Mouse (Mus musculus) thymus, adult 2 months (tissue): Measurements from ENCODE around the gene Psma7. TPM values are rescaled to one million over a fixed set of nuclear protein-coding genes. Genes with fewer than 3 reads are reported as not detected.

ENCODE experiments used
- DNase-seq: peaks from one replicate; pipeline ENCODE4 v3.0.0; 2021
- H3K27ac ChIP-seq: fragments of 200-500 bp; 2 replicates; pipeline ENCODE4 v1.5.1; 2012; ENCODE audit warnings: low read length, control low read depth; ENCODE audit not compliant: control insufficient read depth, insufficient read depth
- H3K27me3 ChIP-seq: fragments of 200-500 bp; 2 replicates; pipeline ENCODE4 v1.6.1; 2012; ENCODE audit warnings: mild to moderate bottlenecking, low read length, moderate library complexity, mixed read lengths; ENCODE audit not compliant: control insufficient read depth, insufficient read depth
- H3K36me3 ChIP-seq: fragments of 200-500 bp; 2 replicates; pipeline ENCODE4 v1.6.1; 2012; ENCODE audit warnings: mild to moderate bottlenecking, low read length, moderate library complexity; ENCODE audit not compliant: control insufficient read depth, insufficient read depth
- H3K4me1 ChIP-seq: fragments of 200-500 bp; replicated peaks from 2 replicates; pipeline ENCODE4 v1.6.1; 2012; ENCODE audit warnings: low read length; ENCODE audit not compliant: control insufficient read depth, insufficient read depth
- H3K4me3 ChIP-seq: fragments of 200-500 bp; 2 replicates; pipeline ENCODE4 v1.5.1; 2012; ENCODE audit warnings: mild to moderate bottlenecking, low read length, control low read depth, moderate library complexity; ENCODE audit not compliant: control insufficient read depth, insufficient read depth
- CTCF ChIP-seq: fragments of 200-500 bp; IDR thresholded peaks from 2 replicates; pipeline ENCODE4 v1.5.1; 2012; ENCODE audit warnings: mild to moderate bottlenecking, control low read depth, low read length, moderate library complexity, borderline replicate concordance; ENCODE audit not compliant: control insufficient read depth, poor library complexity, insufficient read depth; ENCODE audit errors: extremely low read depth
- POLR2A ChIP-seq: fragments of 200-500 bp; IDR thresholded peaks from 2 replicates; pipeline ENCODE4 v1.6.1; 2012; ENCODE audit warnings: mild to moderate bottlenecking, low read length, control low read depth, moderate library complexity; ENCODE audit not compliant: control insufficient read depth, poor library complexity, insufficient read depth; ENCODE audit errors: extremely low read depth
- WGBS: fragments of 180-500 bp; shearing (Covaris S2); methylation state at CpG from one replicate; pipeline ENCODE4 v1.1.7; 2018; 5-methylcytosine and 5-hydroxymethylcytosine counted together
- polyA plus RNA-seq: library from polyadenylated mRNA; depleted of rRNA; stranded (reverse); fragments of >200 nt; gene quantifications from 2 replicates; pipeline ENCODE4 v1.2.3, GENCODE M21; 2012; rRNA removed

Gene Psma7
- polyA plus RNA-seq, 1 experiment = 250 TPM

DNA sequence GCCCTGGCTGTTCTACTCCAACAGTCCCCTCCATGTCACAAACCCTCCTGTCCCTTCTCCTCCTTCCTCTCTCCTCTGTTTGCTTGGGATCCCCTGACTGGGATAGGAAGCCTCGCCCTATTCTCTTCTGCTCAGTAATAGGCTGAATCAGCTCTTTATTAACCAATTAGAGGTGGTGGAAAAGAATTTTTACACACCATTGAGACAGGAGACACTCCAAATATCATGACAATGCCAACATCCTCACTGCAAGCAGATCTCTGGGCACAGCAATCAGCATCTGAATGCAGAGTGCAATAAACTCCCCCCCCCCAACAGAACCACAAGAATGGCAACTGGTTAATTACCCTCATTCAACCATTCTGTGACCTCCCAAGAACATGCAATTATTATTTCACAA, 53.1 kb downstream of the Psma7 start:
- no peak overlapping the region for H3K27ac ChIP-seq
- H3K36me3 ChIP-seq = no peaks in the 10 kb centered on the region
- no peak overlapping the region for H3K4me3 ChIP-seq
- no peak for DNase-seq
- 86% methylated on average over 1 of the region's 1 CpGs for WGBS
- TF ChIP-seq CTCF (no peak), POLR2A (no peak)
- no peaks in the 10 kb centered on the region for H3K27me3 ChIP-seq
- H3K4me1 ChIP-seq = no peaks in the 10 kb centered on the region

- no peak overlapping the region for H3K4me3 ChIP-seq
- no peaks in the 10 kb centered on the region for H3K4me1 ChIP-seq
- H3K27ac ChIP-seq = no peak overlapping the region
- no peaks in the 10 kb centered on the region for H3K36me3 ChIP-seq
- DNase-seq = no peak
- 56% methylated on average over 10 of the region's 10 CpGs for WGBS
- no peaks in the 10 kb centered on the region for H3K27me3 ChIP-seq
- TF ChIP-seq POLR2A = no peak
- no peak for TF ChIP-seq CTCF
Observed at GRCm38 (mm10) chr2:179986437-179987022, 55.7 kb downstream of the Psma7 start.

Other genes starting within 250 kb of the Psma7 start
- gene Taf4, start 65.8 kb downstream of the Psma7 start, polyA plus RNA-seq = 26.3 and 31.8 TPM in 2 replicates
- gene Lsm14b, start 17.4 kb downstream of the Psma7 start, polyA plus RNA-seq = 45.3 and 49.5 TPM in 2 replicates
- 15.9 and 16.2 TPM in 2 replicates for gene Ss18l1, start 76 bp upstream of the Psma7 start, polyA plus RNA-seq
- 25.1 and 31.3 TPM in 2 replicates for gene Mtg2, start 28.2 kb upstream of the Psma7 start, polyA plus RNA-seq
- gene Hrh3, start 62.1 kb upstream of the Psma7 start, polyA plus RNA-seq = 4.1 and 4.4 TPM in 2 replicates
- 19.3 and 21.7 TPM in 2 replicates for gene Osbpl2, start 76.9 kb upstream of the Psma7 start, polyA plus RNA-seq
- 209 and 213 TPM in 2 replicates for gene Adrm1, start 129.1 kb upstream of the Psma7 start, polyA plus RNA-seq
- 9.2 and 13.1 TPM in 2 replicates for gene Lama5, start 183.4 kb upstream of the Psma7 start, polyA plus RNA-seq
- gene Rps21, start 214.9 kb upstream of the Psma7 start, polyA plus RNA-seq = 3,034 and 4,273 TPM in 2 replicates
- 25.7 and 27.3 TPM in 2 replicates for gene Cables2, start 231.1 kb upstream of the Psma7 start, polyA plus RNA-seq
- gene Rbbp8nl, start 247.4 kb upstream of the Psma7 start, polyA plus RNA-seq = 0.36 and 0.59 TPM in 2 replicates